Mouse (Mus musculus) MEL (cell line): Measurements from ENCODE around the gene Gm27027. TPM values are rescaled to one million over a fixed set of nuclear protein-coding genes. Genes with fewer than 3 reads are reported as not detected.

Source experiments
- DNase-seq: peaks from one replicate; pipeline ENCODE4 v3.0.0; 2011; ENCODE audit warnings: low read depth, low spot score
- H3K27ac ChIP-seq: 2 replicates; pipeline ENCODE4 v1.5.1; 2012; ENCODE audit warnings: low read depth, mild to moderate bottlenecking, control low read depth, low read length, moderate library complexity; ENCODE audit not compliant: control insufficient read depth
- H3K27me3 ChIP-seq, 2 experiments: fragments of 150-350 bp in 1 of 2; sonication (generic) in 1 of 2; 2 replicates each; pipeline ENCODE4 v1.6.1; 2012; ENCODE audit warnings: low read length in 2 of 2, mild to moderate bottlenecking in 2 of 2, improper control_type of control experiment in 1 of 2, moderate library complexity in 1 of 2; ENCODE audit not compliant: insufficient read depth in 2 of 2, control insufficient read depth in 1 of 2
- H3K36me3 ChIP-seq, 2 experiments: 2 replicates each; pipeline ENCODE4 v1.6.1; 2012 to 2014; ENCODE audit warnings: low read length in 2 of 2, improper control_type of control experiment in 1 of 2, inconsistent platforms in 1 of 2, mild to moderate bottlenecking in 1 of 2; ENCODE audit not compliant: insufficient read depth in 2 of 2, control insufficient read depth in 1 of 2
- H3K4me1 ChIP-seq, 2 experiments: fragments of 150-350 bp in 1 of 2; sonication (generic) in 1 of 2; 2 replicates each; pipeline ENCODE4 v1.6.1; 2012; ENCODE audit warnings: low read length in 2 of 2, improper control_type of control experiment in 1 of 2, mild to moderate bottlenecking in 1 of 2; ENCODE audit not compliant: insufficient read depth in 2 of 2, control insufficient read depth in 1 of 2
- H3K4me3 ChIP-seq, 2 experiments: fragments of 150-350 bp in 1 of 2; sonication (generic) in 1 of 2; 2 replicates each; pipeline ENCODE4 v1.5.1; 2012; ENCODE audit warnings: low read depth in 2 of 2, low read length in 2 of 2, mild to moderate bottlenecking in 2 of 2, moderate library complexity in 2 of 2, control low read depth in 1 of 2, improper control_type of control experiment in 1 of 2; ENCODE audit not compliant: control insufficient read depth in 1 of 2, insufficient read depth in 1 of 2
- H3K79me2 ChIP-seq: 2 replicates; pipeline ENCODE4 v1.6.1; 2012; ENCODE audit warnings: mild to moderate bottlenecking, low read length, moderate library complexity; ENCODE audit not compliant: control insufficient read depth, poor library complexity, insufficient read depth
- H3K9ac ChIP-seq: 2 replicates; pipeline ENCODE4 v1.6.1; 2012; ENCODE audit warnings: low read depth, mild to moderate bottlenecking, control low read depth, low read length, moderate library complexity; ENCODE audit not compliant: control insufficient read depth, poor library complexity, severe bottlenecking
- H3K9me3 ChIP-seq: fragments of 150-350 bp; sonication (generic); replicated peaks from 2 replicates; pipeline ENCODE4 v1.6.1; 2012; ENCODE audit warnings: mild to moderate bottlenecking, low read length, improper control_type of control experiment, moderate library complexity; ENCODE audit not compliant: insufficient read depth
- CHD1 ChIP-seq: IDR thresholded peaks from 2 replicates; pipeline ENCODE4 v1.6.1; 2012; ENCODE audit warnings: low read depth, mild to moderate bottlenecking, inconsistent platforms, low read length, improper control_type of control experiment
- CHD2 ChIP-seq: IDR thresholded peaks from 2 replicates; pipeline ENCODE4 v1.6.1; 2011; ENCODE audit warnings: low read length, improper control_type of control experiment
- CTCF ChIP-seq, 3 experiments: IDR thresholded peaks in 2 of 3; conservative IDR thresholded peaks in 1 of 3; 2 replicates each; pipeline ENCODE4 v1.5.1; 2011 to 2012; ENCODE audit warnings: low read length in 3 of 3, low read depth in 2 of 3, mild to moderate bottlenecking in 2 of 3, improper control_type of control experiment in 1 of 3, inconsistent platforms in 1 of 3, mixed read lengths in 1 of 3, moderate library complexity in 1 of 3; ENCODE audit not compliant: control insufficient read depth in 1 of 3, insufficient read depth in 1 of 3, poor library complexity in 1 of 3, severe bottlenecking in 1 of 3
- E2F4 ChIP-seq: IDR thresholded peaks from 2 replicates; pipeline ENCODE4 v1.6.1; 2011; ENCODE audit warnings: low read depth, low read length, improper control_type of control experiment, borderline replicate concordance
- EP300 ChIP-seq, 2 experiments: IDR thresholded peaks; 2 replicates each; pipeline ENCODE4 v1.6.1; 2011; ENCODE audit warnings: improper control_type of control experiment in 2 of 2, low read length in 2 of 2, low read depth in 1 of 2, mild to moderate bottlenecking in 1 of 2
- ETS1 ChIP-seq: IDR thresholded peaks from 2 replicates; pipeline ENCODE4 v1.6.1; 2012; ENCODE audit warnings: low read depth, mild to moderate bottlenecking, inconsistent platforms, low read length, improper control_type of control experiment, moderate library complexity
- GABPA ChIP-seq: IDR thresholded peaks from 2 replicates; pipeline ENCODE4 v1.6.1; 2012; ENCODE audit warnings: low read depth, mild to moderate bottlenecking, inconsistent platforms, low read length, improper control_type of control experiment, moderate library complexity
- JUND ChIP-seq: IDR thresholded peaks from 2 replicates; pipeline ENCODE4 v1.6.1; 2011; ENCODE audit warnings: low read depth, mild to moderate bottlenecking, improper control_type of control experiment, low read length
- KAT2A ChIP-seq: conservative IDR thresholded peaks from 2 replicates; pipeline ENCODE4 v1.6.1; 2012; ENCODE audit warnings: low read depth, low read length, improper control_type of control experiment, inconsistent platforms
- MAX ChIP-seq: IDR thresholded peaks from 2 replicates; pipeline ENCODE4 v1.6.1; 2011; ENCODE audit warnings: low read length, improper control_type of control experiment
- MAZ ChIP-seq: IDR thresholded peaks from 2 replicates; pipeline ENCODE4 v1.6.1; 2012; ENCODE audit warnings: low read depth, mild to moderate bottlenecking, inconsistent platforms, low read length, improper control_type of control experiment
- MXI1 ChIP-seq: IDR thresholded peaks from 2 replicates; pipeline ENCODE4 v1.6.1; 2011; ENCODE audit warnings: mild to moderate bottlenecking, low read depth, low read length, improper control_type of control experiment
- MYB ChIP-seq: IDR thresholded peaks from 2 replicates; pipeline ENCODE4 v1.6.1; 2011; ENCODE audit warnings: mild to moderate bottlenecking, low read depth, low read length, improper control_type of control experiment
- NRF1 ChIP-seq: IDR thresholded peaks from 2 replicates; pipeline ENCODE4 v1.6.1; 2014; ENCODE audit warnings: low read depth, mild to moderate bottlenecking, inconsistent platforms, low read length, improper control_type of control experiment, moderate library complexity; ENCODE audit not compliant: poor library complexity, insufficient read depth, severe bottlenecking
- POLR2A ChIP-seq, 2 experiments: IDR thresholded peaks; 2 replicates each; pipeline ENCODE4 v1.6.1; 2011 to 2012; ENCODE audit warnings: low read length in 2 of 2, mild to moderate bottlenecking in 2 of 2, control low read depth in 1 of 2, improper control_type of control experiment in 1 of 2, low read depth in 1 of 2, moderate library complexity in 1 of 2; ENCODE audit not compliant: control insufficient read depth in 1 of 2, insufficient read depth in 1 of 2, poor library complexity in 1 of 2
- RCOR1 ChIP-seq: IDR thresholded peaks from 2 replicates; pipeline ENCODE4 v1.6.1; 2012; ENCODE audit warnings: low read depth, mild to moderate bottlenecking, inconsistent platforms, low read length, improper control_type of control experiment
- SMC3 ChIP-seq: IDR thresholded peaks from 2 replicates; pipeline ENCODE4 v1.6.1; 2011; ENCODE audit warnings: low read depth, low read length, improper control_type of control experiment
- TCF12 ChIP-seq: IDR thresholded peaks from 2 replicates; pipeline ENCODE4 v1.6.1; 2014; ENCODE audit warnings: low read depth, mild to moderate bottlenecking, inconsistent platforms, low read length, improper control_type of control experiment, moderate library complexity
- USF1 ChIP-seq: IDR thresholded peaks from 2 replicates; pipeline ENCODE4 v1.6.1; 2014; ENCODE audit warnings: low read depth, mild to moderate bottlenecking, inconsistent platforms, low read length, improper control_type of control experiment, moderate library complexity
- ZMIZ1 ChIP-seq: IDR thresholded peaks from 2 replicates; pipeline ENCODE4 v1.6.1; 2012; ENCODE audit warnings: low read depth, mild to moderate bottlenecking, inconsistent platforms, low read length, improper control_type of control experiment, moderate library complexity
- ZNF384 ChIP-seq: IDR thresholded peaks from 2 replicates; pipeline ENCODE4 v1.6.1; 2012; ENCODE audit warnings: low read depth, mild to moderate bottlenecking, inconsistent platforms, low read length, improper control_type of control experiment
- polyA plus RNA-seq, 2 experiments: library from polyadenylated mRNA; stranded (reverse) in 1 of 2; unstranded in 1 of 2; fragments of >175 nt in 1 of 2; fragments of >200 nt in 1 of 2; gene quantifications; 2 replicates each; pipeline versions ENCODE4 v1.2.1 to v1.2.4; 2012; ENCODE audit warnings: low replicate concordance in 2 of 2, low read depth in 1 of 2; ENCODE audit not compliant: insufficient read length in 2 of 2, insufficient read depth in 1 of 2, missing spikeins in 1 of 2
- total RNA-seq: library from RNA; depleted of rRNA; stranded (reverse); fragments of 300-350 nt; gene quantifications from 2 replicates; pipeline ENCODE4 v1.2.3, GENCODE M21; 2012; rRNA removed

Gene Gm27027
- total and polyA plus RNA-seq, 3 experiments = not detected

GRCm38 (mm10) chr2:93909716-93910115 lies 86.4 kb downstream of the Gm27027 start:
- no peak for DNase-seq
- Histone ChIP-seq H3K4me3 (no peak overlapping the region), H3K36me3 (no peaks in the 10 kb centered on the region), H3K9me3 (no peaks in the 10 kb centered on the region), H3K27ac (no peak overlapping the region), H3K9ac (no peak overlapping the region), H3K4me1 (no peaks in the 10 kb centered on the region), H3K27me3 (peaks cover 0 to 13% of the 10 kb centered on the region in 2 experiments; a peak in 3 of 4 replicates), H3K79me2 (no peaks in the 10 kb centered on the region)
- TF ChIP-seq KAT2A (no peak), EP300 (IDR thresholded peaks at IDR 0.05; ENCODE audit: low read depth in 1 of 2, low read length in 2 of 2) (no peak), E2F4 (no peak), NRF1 (no peak), JUND (no peak), MYB (no peak), MAZ (no peak), POLR2A (IDR thresholded peaks at IDR 0.05; ENCODE audit: control insufficient read depth in 1 of 2, insufficient read depth in 1 of 2, low read depth in 1 of 2, low read length in 2 of 2, poor library complexity in 1 of 2) (no peak), RCOR1 (no peak), CHD1 (no peak), ZNF384 (no peak), USF1 (no peak), TCF12 (no peak), CTCF (IDR thresholded peaks at IDR 0.05 in 2 of 3, conservative IDR thresholded peaks at IDR 0.05 in 1 of 3; ENCODE audit: control insufficient read depth in 1 of 3, insufficient read depth in 1 of 3, low read depth in 2 of 3, low read length in 3 of 3, poor library complexity in 1 of 3, severe bottlenecking in 1 of 3) (no peak), MXI1 (no peak)

GRCm38 (mm10) chr2:93907519-93908294 lies 88.4 kb downstream of the Gm27027 start:
- Histone ChIP-seq H3K9me3 (no peaks in the 10 kb centered on the region), H3K9ac (no peak overlapping the region), H3K4me3 (no peak overlapping the region), H3K27ac (no peak overlapping the region), H3K36me3 (no peaks in the 10 kb centered on the region), H3K27me3 (peaks cover 0 to 13% of the 10 kb centered on the region in 2 experiments; a peak in 2 of 4 replicates), H3K4me1 (no peaks in the 10 kb centered on the region), H3K79me2 (no peaks in the 10 kb centered on the region)
- no peak for DNase-seq
- TF ChIP-seq ETS1 (no peak), MAX (no peak), SMC3 (no peak), KAT2A (no peak), CHD2 (no peak), ZMIZ1 (no peak), GABPA (no peak)

Other genes starting within 250 kb of the Gm27027 start
- 29.2 and 33.7 TPM in 2 replicates for gene Ext2, start 173.8 kb downstream of the Gm27027 start, total RNA-seq
- gene Ext2, start 173.8 kb downstream of the Gm27027 start, polyA plus RNA-seq = 10 to 100 TPM in 1 of 2 experiments, not detected in 1; 66.8 TPM
- gene Accs, start 146.4 kb downstream of the Gm27027 start, total RNA-seq = 1.0 and 1.2 TPM in 2 replicates
- gene Accs, start 146.4 kb downstream of the Gm27027 start, polyA plus RNA-seq = 1 to 10 TPM in 1 of 2 experiments, not detected in 1; 4.5 TPM
- not detected in 2 replicates for gene Accsl, start 127.2 kb downstream of the Gm27027 start, total RNA-seq
- not detected for gene Accsl, start 127.2 kb downstream of the Gm27027 start, polyA plus RNA-seq
- not detected in 2 replicates for gene Gm13889, start 39.2 kb downstream of the Gm27027 start, total RNA-seq
- gene Gm13889, start 39.2 kb downstream of the Gm27027 start, polyA plus RNA-seq = not detected
- gene Alkbh3, start 14.5 kb upstream of the Gm27027 start, total RNA-seq = not detected in 2 replicates
- gene Alkbh3, start 14.5 kb upstream of the Gm27027 start, polyA plus RNA-seq = not detected
- 83.8 and 94.6 TPM in 2 replicates for gene Hsd17b12, start 161.6 kb upstream of the Gm27027 start, total RNA-seq
- gene Hsd17b12, start 161.6 kb upstream of the Gm27027 start, polyA plus RNA-seq = 100 to 1,000 TPM in 1 of 2 experiments, 10 to 100 TPM in 1; 83.5 to 148 TPM